Mouse (Mus musculus) embryonic facial prominence, embryonic 14.5 days (tissue): ENCODE results near the gene Galnt18. TPM values are rescaled to one million over a fixed set of nuclear protein-coding genes. Genes with fewer than 3 reads are reported as not detected.

Experiments
- ATAC-seq: fragments of 200-750 bp; cut with Nextera tagmentation; 2 replicates; pipeline ENCODE4 v1.8.0; 2017; ENCODE audit warnings: low read depth, moderate number of reproducible peaks, moderate TSS enrichment
- DNase-seq: peaks from one replicate; pipeline ENCODE4 v3.0.0-alpha.2; 2015; ENCODE audit warnings: low spot score
- H3K27ac ChIP-seq: fragments of 300-500 bp; sonication (generic); replicated peaks from 2 replicates; pipeline ENCODE4 v1.5.1; 2014; ENCODE audit warnings: low read depth, mild to moderate bottlenecking, low read length, moderate library complexity
- H3K27me3 ChIP-seq: fragments of 300-500 bp; sonication (generic); replicated peaks from 2 replicates; pipeline ENCODE4 v1.6.1; 2014; ENCODE audit warnings: low read length; ENCODE audit not compliant: control insufficient read depth, insufficient read depth
- H3K36me3 ChIP-seq: fragments of 300-500 bp; sonication (generic); 2 replicates; pipeline ENCODE4 v1.6.1; 2014; ENCODE audit warnings: low read length, mixed read lengths; ENCODE audit not compliant: control insufficient read depth, insufficient read depth
- H3K4me1 ChIP-seq: fragments of 300-500 bp; sonication (generic); 2 replicates; pipeline ENCODE4 v1.6.1; 2014; ENCODE audit warnings: antibody characterized with exemption, low read length; ENCODE audit not compliant: control insufficient read depth, insufficient read depth
- H3K4me2 ChIP-seq: fragments of 300-500 bp; sonication (generic); 2 replicates; pipeline ENCODE4 v1.6.1; 2014; ENCODE audit warnings: low read depth, mild to moderate bottlenecking, low read length, moderate library complexity, mixed read lengths
- H3K4me3 ChIP-seq: fragments of 300-500 bp; sonication (generic); 2 replicates; pipeline ENCODE4 v1.5.1; 2014; ENCODE audit warnings: low read depth, mild to moderate bottlenecking, low read length
- H3K9ac ChIP-seq: fragments of 300-500 bp; sonication (generic); 2 replicates; pipeline ENCODE4 v1.6.1; 2014; ENCODE audit warnings: low read depth, mild to moderate bottlenecking, low read length, moderate library complexity, mixed read lengths
- H3K9me3 ChIP-seq: fragments of 300-500 bp; sonication (generic); 2 replicates; pipeline ENCODE4 v1.6.1; 2016; ENCODE audit warnings: low read length; ENCODE audit not compliant: control insufficient read depth
- WGBS: fragments of 180-500 bp; shearing (Covaris S2); extraction: QIAGEN DNeasy Blood & Tissue Kit; methylation state at CpG from one replicate; pipeline ENCODE4 v1.1.7; 2014; 5-methylcytosine and 5-hydroxymethylcytosine counted together
- polyA plus RNA-seq: library from polyadenylated mRNA; unstranded; fragments of >200 nt; fragmentation: Nextera tagmentation; extraction: Ambion mirVana; gene quantifications from 2 replicates; pipeline ENCODE4 v1.2.1, GENCODE M21; 2014

Galnt18 gene
- polyA plus RNA-seq, 1 experiment from 2014 or later: 19.2 TPM

GRCm38 (mm10) chr7:111713828-111714600 is 65.8 kb downstream of the Galnt18 start:
- DNase-seq (no peak), ATAC-seq (no peak)
- Histone ChIP-seq H3K27ac (no peak overlapping the region), H3K9ac (no peak overlapping the region), H3K9me3 (no peaks in the 10 kb centered on the region), H3K4me3 (no peak overlapping the region), H3K27me3 (no peaks in the 10 kb centered on the region), H3K4me1 (0 out of 2 replicates have a peak, but pooled peaks cover 3% of the 10 kb centered on the region), H3K4me2 (no peak overlapping the region), H3K36me3 (no peaks in the 10 kb centered on the region)
- 83% methylated on average over 3 of the region's 3 CpGs for WGBS

GRCm38 (mm10) chr7:111712797-111713196 is 67.0 kb downstream of the Galnt18 start:
- no peak for DNase-seq
- Histone ChIP-seq H3K27me3 (no peaks in the 10 kb centered on the region), H3K4me3 (no peak overlapping the region), H3K36me3 (no peaks in the 10 kb centered on the region), H3K4me1 (0 out of 2 replicates have a peak, but pooled peaks cover 3% of the 10 kb centered on the region), H3K27ac (no peak overlapping the region), H3K9me3 (no peaks in the 10 kb centered on the region), H3K4me2 (no peak overlapping the region), H3K9ac (no peak overlapping the region)
- 80% methylated on average over 4 of the region's 4 CpGs for WGBS
- ATAC-seq: no peak

DNA sequence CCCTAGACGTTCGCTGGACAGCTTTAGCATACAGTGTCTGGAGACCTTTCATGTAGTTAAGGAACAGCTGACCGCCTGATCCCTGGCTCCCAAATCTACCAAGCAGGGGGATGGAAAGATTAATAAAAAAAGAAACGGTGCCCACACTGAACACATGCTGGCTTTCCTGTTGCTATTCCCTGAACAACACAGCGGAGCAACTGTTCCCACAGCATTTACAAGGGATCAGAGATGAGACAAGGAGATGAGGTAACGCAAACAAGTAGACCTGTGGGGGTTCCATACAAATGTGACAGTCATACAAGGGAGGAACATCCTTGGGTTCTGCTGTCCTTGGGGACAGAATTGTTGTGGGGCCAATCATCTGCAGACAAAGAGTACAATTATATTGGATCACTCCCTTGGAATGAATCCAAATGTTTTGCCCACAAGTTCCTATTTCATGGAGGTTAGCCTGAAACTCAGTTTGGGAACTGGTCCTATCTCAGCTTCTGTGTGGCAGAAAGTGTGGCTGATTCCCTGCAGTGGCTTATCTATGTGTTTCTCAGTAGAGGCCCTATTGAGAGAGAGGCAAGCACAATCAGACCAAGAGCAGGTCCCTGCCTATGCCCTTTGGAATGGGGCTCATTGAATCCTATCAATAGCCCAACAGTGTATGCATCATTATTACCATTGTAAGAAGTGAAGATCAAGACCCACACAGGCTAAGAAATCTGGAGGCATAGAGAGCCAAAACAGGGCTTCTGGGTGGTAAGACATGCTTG is 68.5 kb downstream of the Galnt18 start:
- H3K4me3 ChIP-seq: no peak overlapping the region
- no peak overlapping the region for H3K4me2 ChIP-seq
- H3K4me1 ChIP-seq: 0 out of 2 replicates have a peak, but pooled peaks cover 3% of the 10 kb centered on the region
- DNase-seq (peak; percentile 38), ATAC-seq (peak; percentile 59)
- H3K27me3 ChIP-seq: no peaks in the 10 kb centered on the region
- H3K9me3 ChIP-seq: no peaks in the 10 kb centered on the region
- 81% methylated on average over 6 of the region's 6 CpGs for WGBS
- no peaks in the 10 kb centered on the region for H3K36me3 ChIP-seq
- no peak overlapping the region for H3K9ac ChIP-seq
- no peak overlapping the region for H3K27ac ChIP-seq

DNA sequence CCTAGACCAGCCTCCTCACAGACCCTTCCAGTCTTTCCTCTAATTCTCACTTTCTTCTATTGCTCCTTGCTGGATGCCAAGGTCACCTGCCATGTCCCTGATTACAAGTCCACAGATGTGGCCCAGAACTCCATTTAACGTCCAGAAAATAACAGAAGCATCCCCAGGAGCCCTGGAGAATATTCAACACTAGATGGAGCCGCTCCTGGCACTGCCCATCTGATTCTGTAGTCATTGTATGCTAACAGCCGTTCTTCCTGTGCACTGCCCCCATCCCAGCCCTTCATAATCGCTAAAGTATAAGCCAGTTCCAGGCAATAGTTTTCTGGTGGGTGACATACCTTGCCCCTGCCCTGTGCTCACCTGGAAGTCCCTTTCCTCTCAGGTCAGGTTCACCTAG is 69.5 kb downstream of the Galnt18 start:
- 56% methylated on average over 4 of the region's 4 CpGs for WGBS
- H3K27me3 ChIP-seq: no peaks in the 10 kb centered on the region
- H3K9ac ChIP-seq: no peak overlapping the region
- H3K27ac ChIP-seq: no peak overlapping the region
- ATAC-seq (no peak), DNase-seq (no peak)
- no peak overlapping the region for H3K4me3 ChIP-seq
- H3K9me3 ChIP-seq: no peaks in the 10 kb centered on the region
- H3K4me2 ChIP-seq: no peak overlapping the region
- H3K36me3 ChIP-seq: no peaks in the 10 kb centered on the region
- 0 out of 2 replicates have a peak, but pooled peaks cover 3% of the 10 kb centered on the region for H3K4me1 ChIP-seq

DNA sequence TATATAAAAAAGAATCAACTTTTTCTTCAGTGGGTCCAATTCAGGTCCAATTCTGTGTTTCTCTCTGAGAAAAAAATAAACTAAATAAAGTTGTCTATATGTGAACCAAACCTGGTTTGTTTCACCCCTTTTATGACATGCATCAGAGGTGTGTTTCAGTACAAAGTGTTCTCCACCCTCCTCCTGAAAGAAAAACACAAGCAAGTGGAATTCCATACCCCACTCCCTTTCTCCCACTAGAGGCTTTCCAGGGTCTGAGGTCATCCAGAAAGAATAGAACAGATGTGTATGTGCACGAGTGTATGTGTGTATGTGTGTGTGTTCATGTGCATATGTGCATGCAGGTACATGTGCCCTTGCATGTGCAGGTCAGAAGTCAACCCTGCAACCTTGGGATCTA is 71.2 kb downstream of the Galnt18 start:
- H3K27me3 ChIP-seq: no peaks in the 10 kb centered on the region
- no peak overlapping the region for H3K27ac ChIP-seq
- H3K36me3 ChIP-seq: no peaks in the 10 kb centered on the region
- ATAC-seq (no peak), DNase-seq (no peak)
- no peak overlapping the region for H3K9ac ChIP-seq
- no peak overlapping the region for H3K4me2 ChIP-seq
- 0 out of 2 replicates have a peak, but pooled peaks cover 3% of the 10 kb centered on the region for H3K4me1 ChIP-seq
- WGBS: 45% methylated on average over 1 of the region's 1 CpGs
- H3K9me3 ChIP-seq: no peaks in the 10 kb centered on the region
- no peak overlapping the region for H3K4me3 ChIP-seq

DNA sequence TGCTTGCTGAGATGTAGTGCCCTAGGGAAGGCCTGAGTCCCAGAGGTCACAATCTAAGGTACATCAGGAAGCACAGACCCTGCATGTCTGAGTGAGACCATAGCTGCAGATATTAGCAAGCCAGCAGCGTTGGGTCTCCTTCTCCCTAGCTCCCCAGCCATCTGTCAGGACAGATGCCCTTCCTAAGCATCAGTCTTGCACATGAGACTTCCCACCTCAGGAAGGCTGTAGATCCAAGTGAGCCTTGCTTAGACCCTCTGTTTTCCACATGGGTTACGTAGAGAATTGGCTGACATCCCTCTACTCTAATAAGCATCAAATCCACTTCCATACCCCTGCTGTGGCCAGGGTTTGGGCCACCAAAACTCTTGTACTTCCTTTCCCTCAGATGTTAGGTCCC is 76.8 kb downstream of the Galnt18 start:
- H3K27me3 ChIP-seq: no peaks in the 10 kb centered on the region
- no peaks in the 10 kb centered on the region for H3K4me1 ChIP-seq
- no peak overlapping the region for H3K9ac ChIP-seq
- no peak for DNase-seq
- no peak for ATAC-seq
- no peaks in the 10 kb centered on the region for H3K9me3 ChIP-seq
- WGBS: 87% methylated on average over 2 of the region's 2 CpGs
- H3K4me2 ChIP-seq: no peak overlapping the region
- H3K36me3 ChIP-seq: no peaks in the 10 kb centered on the region
- H3K4me3 ChIP-seq: no peak overlapping the region
- no peak overlapping the region for H3K27ac ChIP-seq

GRCm38 (mm10) chr7:111701788-111702187 is 78.0 kb downstream of the Galnt18 start:
- Histone ChIP-seq H3K4me3 (no peak overlapping the region), H3K9me3 (no peaks in the 10 kb centered on the region), H3K4me1 (no peaks in the 10 kb centered on the region), H3K36me3 (no peaks in the 10 kb centered on the region), H3K27me3 (no peaks in the 10 kb centered on the region), H3K9ac (no peak overlapping the region), H3K4me2 (no peak overlapping the region), H3K27ac (no peak overlapping the region)
- ATAC-seq (no peak), DNase-seq (no peak)

- Histone ChIP-seq H3K9ac (no peak overlapping the region), H3K9me3 (no peaks in the 10 kb centered on the region), H3K4me3 (no peak overlapping the region), H3K36me3 (no peaks in the 10 kb centered on the region), H3K4me1 (no peaks in the 10 kb centered on the region), H3K27me3 (no peaks in the 10 kb centered on the region), H3K4me2 (no peak overlapping the region), H3K27ac (no peak overlapping the region)
- ATAC-seq (no peak), DNase-seq (peak; percentile 41)
- WGBS: 60% methylated on average over 3 of the region's 3 CpGs
Measured at GRCm38 (mm10) chr7:111699446-111699845, 80.3 kb downstream of the Galnt18 start.
